Comparison of ENCODE assay signal across 10 mouse cellular contexts in genomic region chr8:57611419-57611977, GRCm38 (mm10). TPM values are rescaled to one million over a fixed set of nuclear protein-coding genes. Genes with fewer than 3 reads are reported as not detected.
DNase-seq lines count a peak whose midpoint lies in the region; ATAC-seq and TF ChIP-seq lines count a peak whose summit lies in the region.
"Had no signal": no experiment of that assay in that cellular context is flagged by ENCODE, and none has a peak within 500 bp of the region (broad histone marks: within the 10 kb centered on the region; RNA-seq: fewer than 3 reads in every experiment).

No protein-coding gene starts in this region.

- H3K9me3 ChIP-seq in G1E (replicated peaks), result no peaks in the 10 kb centered on the region
- H3K9me3 ChIP-seq in kidney, embryonic 15.5 days (replicated peaks), result no peaks in the 10 kb centered on the region
- H3K9me3 ChIP-seq: forebrain, embryonic 15.5 days had no signal

- no peaks in the 10 kb centered on the region for H3K27me3 ChIP-seq in heart, adult 2 months (ENCODE audit: control insufficient read depth, insufficient read depth, low read length)
- H3K27me3 ChIP-seq in G1E (ENCODE audit: insufficient read depth, low read length), result no peaks in the 10 kb centered on the region
- no peaks in the 10 kb centered on the region for H3K27me3 ChIP-seq in kidney, embryonic 15.5 days
- H3K27me3 ChIP-seq: CH12.LX; forebrain, embryonic 15.5 days had no signal

- 20% methylated on average over 7 of the region's 7 CpGs for WGBS in heart, adult 2 months
- WGBS in kidney, embryonic 15.5 days, result 17% methylated on average over 7 of the region's 7 CpGs

- no peak for DNase-seq in heart, adult 2 months
- DNase-seq in heart, postnatal 14 days, result no peak
- DNase-seq in G1E (ENCODE audit: low spot score), result no peak
- DNase-seq in adrenal gland, postnatal 14 days, result peak; percentile 49
- no peak for DNase-seq in thymus, adult 18-20 months
- no peak for DNase-seq in lung, postnatal 36 days
- no peak for DNase-seq in liver

- no peak overlapping the region for H3K4me2 ChIP-seq in kidney, embryonic 15.5 days
- H3K4me2 ChIP-seq: forebrain, embryonic 15.5 days had no signal

- intact Hi-C loops in heart, adult 2 months (cut with DNase I), result loop anchor here (5.0 kb wide), 1 partner anchor 41 kb away; the partner anchor contains the start of gene Galnt7
- intact Hi-C loops in heart, postnatal 14 days (cut with DNase I), result loop anchor here (5.0 kb wide), 1 partner anchor 41 kb away; the partner anchor contains the start of gene Galnt7

- no peak for TF ChIP-seq EP300 in heart, adult 2 months (IDR thresholded peaks at IDR 0.05; ENCODE audit: insufficient read depth, low read depth, low read length)

- H3K9ac ChIP-seq in heart, adult 2 months (ENCODE audit: low read depth, low read length), result no peak overlapping the region
- no peak overlapping the region for H3K9ac ChIP-seq in kidney, embryonic 15.5 days
- H3K9ac ChIP-seq: forebrain, embryonic 15.5 days had no signal

- peak; percentile 57 for ATAC-seq in G1E (ENCODE audit: extremely low read depth, insufficient number of reproducible peaks, low FRiP score, poor library complexity, severe bottlenecking)
- ATAC-seq in kidney, embryonic 15.5 days (replicated peaks; ENCODE audit: low FRiP score), result peak; percentile 31; the same call in 1 of the 2 replicates
- ATAC-seq: forebrain, embryonic 15.5 days had no signal

- H3K4me3 ChIP-seq in heart, adult 2 months, result no peak overlapping the region
- H3K4me3 ChIP-seq in G1E (ENCODE audit: low read depth, low read length), result no peak overlapping the region; the same call in 1 of the 2 replicates
- H3K4me3 ChIP-seq in kidney, embryonic 15.5 days (replicated peaks), result no peak overlapping the region
- H3K4me3 ChIP-seq: forebrain, embryonic 15.5 days had no signal

- no peak for TF ChIP-seq POLR2A in heart, adult 2 months (IDR thresholded peaks at IDR 0.05; ENCODE audit: insufficient read depth, low read depth, low read length)

- peaks cover 10% of the 10 kb centered on the region for H3K36me3 ChIP-seq in heart, adult 2 months (ENCODE audit: control insufficient read depth, insufficient read depth, low read length)
- peaks cover 10% of the 10 kb centered on the region for H3K36me3 ChIP-seq in G1E (replicated peaks)
- no peaks in the 10 kb centered on the region for H3K36me3 ChIP-seq in kidney, embryonic 15.5 days
- H3K36me3 ChIP-seq: forebrain, embryonic 15.5 days had no signal

- H3K4me1 ChIP-seq in heart, adult 2 months (ENCODE audit: control insufficient read depth, insufficient read depth, low read length), result peaks cover 9% of the 10 kb centered on the region
- peaks cover 48% of the 10 kb centered on the region for H3K4me1 ChIP-seq in G1E (ENCODE audit: insufficient read depth, low read depth, low read length)
- H3K4me1 ChIP-seq in kidney, embryonic 15.5 days, result peaks cover 31% of the 10 kb centered on the region

- H3K27ac ChIP-seq in heart, adult 2 months, result peak overlapping the region; percentile 8
- H3K27ac ChIP-seq in kidney, embryonic 15.5 days, result peak overlapping the region; percentile 49; the same call in 1 of the 2 replicates
- H3K27ac ChIP-seq: forebrain, embryonic 15.5 days had no signal

- TF ChIP-seq CTCF in heart, adult 2 months (IDR thresholded peaks at IDR 0.05), result no peak
- TF ChIP-seq CTCF in G1E (IDR thresholded peaks at IDR 0.05; ENCODE audit: low read depth, low read length), result no peak

- peaks cover 3% of the 10 kb centered on the region; the same call in 1 of the 2 replicates for H3K79me2 ChIP-seq in heart, adult 2 months (replicated peaks; ENCODE audit: control insufficient read depth, insufficient read depth, low read length)

RNA-seq across cellular contexts. Expression of gene Galnt7, which starts 41.3 kb away (rescaled TPM):
- 1 to 10 TPM; 4.5 to 4.8 TPM for total RNA-seq in heart, adult 2 months (2021)
- 1.7 and 4.3 TPM in 2 replicates for polyA plus RNA-seq in heart, adult 2 months (2012; rRNA removed)
- total RNA-seq in heart, postnatal 14 days (2021), result 1 to 10 TPM; 5.0 to 7.0 TPM
- total RNA-seq in G1E (2014; fragmentation: Nextera tagmentation) (31.2 and 35.0 TPM in 2 replicates), G1E (2017) (14.5 and 19.0 TPM in 2 replicates)
- 2.7 TPM in 2 replicates for polyA plus RNA-seq in G1E (2012)
- total RNA-seq in adrenal gland, postnatal 14 days (2021), result 13.3 and 16.7 TPM in 2 replicates
- polyA plus RNA-seq in kidney, embryonic 15.5 days (2015; fragmentation: Nextera tagmentation; extraction: Ambion mirVana), result 21.5 and 25.2 TPM in 2 replicates
